Mouse (Mus musculus) hindbrain, embryonic 13.5 days (tissue): ENCODE measurements around the gene Nrg3. TPM values are rescaled to one million over a fixed set of nuclear protein-coding genes. Genes with fewer than 3 reads are reported as not detected.

Source experiments
- microRNA-seq: library from miRNA; unstranded; fragments of <30 nt; microRNA quantifications from one replicate; pipeline ENCODE4, GENCODE M21; 2016
- polyA plus RNA-seq: library from polyadenylated mRNA; unstranded; fragments of >200 nt; fragmentation: Nextera tagmentation; extraction: Ambion mirVana; gene quantifications from 2 replicates; pipeline ENCODE4 v1.2.1, GENCODE M21; 2015

Gene Nrg3
- polyA plus RNA-seq, 1 experiment from 2014 or later: 8.1 TPM

Small RNA genes lying within 50 kb of the gene (microRNA-seq; reads per million reads assigned to microRNA genes)
- gene Gm27332: not detected
